Mouse (Mus musculus) olfactory bulb, adult 2 months (tissue): ENCODE measurements around the gene Lrrc74a.

Source experiments
- CTCF ChIP-seq: fragments of 200-500 bp; IDR thresholded peaks from 2 replicates; pipeline ENCODE4 v1.5.1; 2012; ENCODE audit warnings: low read depth, mild to moderate bottlenecking, low read length, moderate library complexity; ENCODE audit not compliant: insufficient read depth
- POLR2A ChIP-seq: fragments of 200-500 bp; IDR thresholded peaks from 2 replicates; pipeline ENCODE4 v1.6.1; 2012; ENCODE audit warnings: mild to moderate bottlenecking, low read depth, low read length, moderate library complexity; ENCODE audit not compliant: insufficient read depth

DNA sequence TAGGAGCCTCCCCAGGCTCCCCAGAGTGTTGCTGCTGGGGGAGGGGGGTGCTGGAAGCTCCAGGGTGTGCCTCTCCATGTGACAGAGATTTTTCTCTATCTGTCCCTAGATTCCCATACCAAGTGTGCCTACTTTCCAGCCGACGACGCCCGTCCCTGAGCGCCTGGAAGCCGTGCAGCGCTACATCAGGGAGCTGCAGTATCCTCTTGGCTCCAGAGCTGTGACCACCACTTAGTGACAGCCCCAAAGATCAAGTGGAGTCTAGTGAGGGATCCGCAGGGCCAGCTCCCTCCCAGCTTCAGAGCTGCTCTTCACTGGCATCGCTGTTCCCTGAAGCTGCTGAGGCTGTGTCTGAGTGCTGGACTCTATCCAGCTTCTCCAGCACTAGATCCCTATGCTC lies 48.9 kb upstream of the Lrrc74a start:
- TF ChIP-seq CTCF: no peak
- TF ChIP-seq POLR2A: no peak
